Mouse (Mus musculus) G1E-ER4 (cell line): Measurements from ENCODE around the gene Dpp6. TPM values are rescaled to one million over a fixed set of nuclear protein-coding genes. Genes with fewer than 3 reads are reported as not detected.

Source experiments
- GATA1 ChIP-seq: IDR thresholded peaks from one replicate; pipeline ENCODE4 v1.8.0; 2012; ENCODE audit warnings: low read length, inconsistent platforms
- polyA plus RNA-seq: library from polyadenylated mRNA; stranded (reverse); fragments of >175 nt; gene quantifications from 2 replicates; pipeline ENCODE4 v1.2.3, GENCODE M21; 2012

Gene Dpp6
- polyA plus RNA-seq, 1 experiment = not detected

DNA sequence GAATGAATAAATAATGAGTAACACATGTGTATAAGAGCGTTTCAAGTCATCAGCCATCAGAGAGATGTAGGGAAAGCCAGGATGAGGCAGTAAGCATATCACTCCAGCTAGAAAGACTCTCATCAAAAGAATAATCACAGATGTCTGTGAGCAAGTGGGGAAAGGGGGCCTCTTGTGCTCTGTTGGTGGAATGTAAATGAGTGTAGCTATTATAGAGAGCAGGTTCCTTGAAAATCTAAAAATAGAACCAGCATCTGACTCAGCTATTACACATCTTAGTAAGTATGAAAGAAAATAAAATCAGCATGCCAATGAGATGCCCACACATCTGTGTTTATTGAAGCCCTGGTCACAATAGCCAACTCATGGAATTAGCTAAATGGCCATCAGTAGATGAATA, 264.3 kb downstream of the Dpp6 start:
- TF ChIP-seq GATA1 = no peak

DNA sequence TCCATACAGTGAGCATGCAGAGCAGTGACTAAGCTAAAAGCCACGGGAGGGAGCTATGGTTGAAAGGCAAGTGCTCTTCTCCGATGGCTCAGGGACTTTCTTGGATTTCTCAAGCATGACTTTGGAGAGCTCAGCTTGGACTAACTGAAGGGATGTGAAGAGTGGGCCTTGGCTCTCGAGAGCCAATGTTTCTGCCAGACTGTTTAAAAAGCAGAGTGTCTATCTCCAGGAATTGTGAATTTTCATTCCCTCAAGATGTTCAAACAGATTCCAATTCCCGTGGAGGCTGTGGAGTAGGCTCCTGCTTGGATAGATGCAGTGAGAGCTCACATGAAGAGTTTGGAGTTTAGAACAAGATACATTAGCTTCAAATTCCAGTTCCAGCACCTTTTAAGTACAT, 266.8 kb downstream of the Dpp6 start:
- TF ChIP-seq GATA1 = no peak

DNA sequence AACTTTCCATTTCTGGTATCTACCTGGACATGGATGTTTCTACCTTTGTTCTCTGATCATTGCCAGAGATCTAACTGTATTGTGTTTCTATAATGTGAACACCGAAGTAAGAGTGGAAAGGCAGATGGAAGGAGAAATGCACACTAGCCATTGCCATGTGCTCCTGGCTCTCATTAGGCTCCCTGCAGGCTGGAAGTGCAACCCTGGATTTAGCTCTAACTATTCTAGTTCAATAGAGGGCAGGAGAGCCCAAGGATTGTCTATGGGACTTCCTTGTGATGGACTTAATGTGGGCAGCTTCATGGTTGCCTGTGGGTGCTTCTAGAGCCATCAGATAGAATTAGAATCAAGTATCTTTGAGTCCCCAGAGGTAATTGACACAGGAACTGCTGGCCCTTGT, 291.2 kb downstream of the Dpp6 start:
- no peak for TF ChIP-seq GATA1

DNA sequence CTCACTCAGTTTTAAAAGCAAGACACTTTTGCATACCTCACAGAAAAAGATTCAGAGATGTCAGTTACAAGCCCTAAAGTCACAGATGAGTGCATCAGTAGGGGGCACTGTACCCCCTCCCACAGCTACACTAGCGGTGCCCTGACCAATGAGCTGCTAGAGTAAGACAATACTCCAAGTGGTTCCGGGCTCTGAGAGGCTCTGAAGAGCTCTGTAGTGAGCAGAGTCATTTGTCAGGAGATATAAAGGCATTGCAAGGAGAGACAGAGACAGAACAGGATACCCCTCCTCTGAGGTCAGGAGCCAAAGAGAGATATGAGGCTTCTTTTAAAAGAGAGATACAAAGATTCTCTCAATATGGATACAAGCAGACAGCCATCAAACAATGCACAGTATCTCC, 305.5 kb downstream of the Dpp6 start:
- no peak for TF ChIP-seq GATA1

DNA sequence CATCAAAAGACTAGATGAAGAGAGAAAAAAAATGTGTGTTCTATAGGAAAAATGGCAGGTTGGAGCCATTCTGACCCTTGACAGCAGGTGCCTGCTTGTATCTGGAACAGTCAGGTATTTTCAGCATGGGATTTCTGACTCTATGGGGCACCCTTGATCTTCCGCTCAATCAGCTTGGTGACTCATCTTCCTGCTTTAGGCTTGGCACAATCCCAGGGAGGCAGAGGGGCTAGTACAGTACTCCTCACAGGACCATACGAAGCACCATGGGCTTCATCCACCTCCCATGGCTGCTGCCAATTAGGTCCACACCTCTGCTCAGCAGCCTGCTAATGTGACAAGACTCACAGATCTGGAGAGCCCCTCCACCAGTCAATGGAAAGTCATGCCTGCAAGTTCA, 305.9 kb downstream of the Dpp6 start:
- no peak for TF ChIP-seq GATA1

DNA sequence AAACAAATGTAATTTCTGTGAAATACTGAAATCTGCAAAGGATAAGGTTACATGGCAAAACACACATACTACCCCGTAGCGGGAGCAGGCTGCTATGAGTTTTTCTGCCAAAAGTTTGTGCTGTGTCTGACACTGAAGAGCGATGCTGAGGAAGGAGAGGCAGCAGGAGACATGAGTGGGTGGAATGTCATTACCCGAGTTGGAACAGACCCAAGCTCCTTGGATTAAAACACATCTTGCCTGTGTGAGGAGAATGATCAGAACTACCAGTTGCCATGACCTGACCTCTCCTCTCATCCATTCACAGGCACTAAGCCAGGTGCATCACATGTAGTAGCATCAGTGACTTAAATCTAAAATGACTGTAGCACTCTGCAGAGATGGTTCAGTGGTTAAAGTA, 309.0 kb downstream of the Dpp6 start:
- TF ChIP-seq GATA1 = no peak

DNA sequence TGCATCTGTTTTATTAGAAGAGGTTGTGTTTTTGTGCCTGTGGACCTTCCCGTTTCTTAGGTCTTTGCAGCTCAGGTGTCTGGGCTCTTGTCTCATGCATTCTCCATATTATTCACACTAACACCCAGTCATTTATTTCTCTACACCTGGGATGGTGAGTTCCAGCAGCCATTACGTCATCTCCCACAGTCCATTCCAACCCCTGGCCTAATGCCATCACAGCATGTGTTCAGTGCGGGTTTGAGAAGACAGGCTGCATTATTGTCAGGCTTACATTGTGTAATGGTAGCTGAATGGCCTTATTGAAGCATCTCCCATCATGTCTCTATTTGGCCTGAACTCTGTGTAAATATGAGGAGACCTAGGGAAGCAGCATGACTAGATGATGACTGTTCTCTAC, 316.2 kb downstream of the Dpp6 start:
- TF ChIP-seq GATA1 = no peak

DNA sequence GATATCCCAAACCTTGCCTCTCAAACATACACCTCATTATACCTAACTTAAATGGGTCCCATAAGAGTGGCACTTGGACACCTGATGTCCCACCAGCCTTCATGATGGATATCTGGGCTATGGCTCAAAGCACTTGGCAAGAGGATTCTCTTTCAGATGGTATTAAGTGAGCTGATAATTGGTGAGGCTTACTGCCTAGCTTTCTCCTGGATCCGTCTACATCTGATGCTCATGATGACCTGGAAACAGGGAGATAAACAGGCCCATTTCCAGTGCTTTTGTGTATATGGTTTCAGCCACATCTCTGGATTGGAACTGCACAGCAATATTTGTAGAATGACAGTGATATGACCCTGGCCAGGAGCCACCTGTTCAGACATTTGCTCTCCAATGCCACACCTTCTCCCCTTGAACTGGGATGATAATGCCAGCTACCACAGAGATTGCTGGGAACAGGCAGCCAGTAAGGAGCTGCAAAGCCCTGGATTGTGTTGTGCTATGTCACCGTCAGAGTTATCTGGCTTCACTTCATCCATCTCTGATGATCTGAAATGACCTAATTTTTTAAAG, 317.5 kb downstream of the Dpp6 start:
- TF ChIP-seq GATA1 = no peak

DNA sequence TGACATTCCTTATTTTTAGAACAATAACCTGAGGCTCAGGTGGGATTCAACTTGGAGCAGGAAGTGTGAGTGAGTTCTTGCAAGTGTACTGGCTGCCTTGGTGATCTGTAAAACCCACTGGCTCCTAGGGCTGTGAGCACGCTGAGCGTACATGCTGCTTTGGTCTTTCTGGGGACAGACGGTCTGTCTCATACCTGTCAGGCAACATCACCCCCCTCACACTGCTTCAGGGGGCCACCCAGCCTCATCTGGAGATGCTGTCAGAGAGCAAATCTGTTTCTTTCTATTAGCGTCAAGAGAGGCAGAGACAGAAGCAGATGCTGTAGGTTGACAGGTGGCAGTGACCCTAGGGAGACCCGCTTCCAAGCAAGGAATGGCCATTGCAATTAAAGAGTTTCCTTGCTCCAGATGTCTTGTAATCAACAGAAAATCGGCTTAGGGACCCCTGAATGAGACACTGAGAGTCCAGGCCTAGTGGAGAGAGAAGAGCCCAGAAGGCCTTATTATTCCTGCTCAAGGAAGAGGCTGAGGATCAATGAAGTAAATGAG, 330.5 kb downstream of the Dpp6 start:
- TF ChIP-seq GATA1 = no peak

DNA sequence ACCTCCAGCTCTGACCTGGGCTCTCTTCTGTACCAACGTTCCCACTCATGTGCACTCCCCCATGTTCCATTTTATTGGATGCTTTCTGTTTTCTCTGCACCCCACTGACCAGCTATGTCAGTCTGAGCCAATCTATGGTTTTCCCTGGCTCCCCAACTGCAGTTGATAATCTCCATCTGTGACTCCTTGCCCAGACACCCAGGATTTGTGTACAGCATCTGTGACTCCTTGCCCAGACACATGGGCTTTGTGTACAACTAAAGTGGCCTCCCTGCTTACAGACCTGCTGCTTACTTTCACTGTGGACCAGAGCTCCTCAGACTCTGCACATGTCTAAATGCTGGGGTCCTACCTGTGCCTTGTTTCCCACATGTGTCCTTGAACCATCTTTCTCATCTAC, 334.0 kb downstream of the Dpp6 start:
- TF ChIP-seq GATA1 = no peak

DNA sequence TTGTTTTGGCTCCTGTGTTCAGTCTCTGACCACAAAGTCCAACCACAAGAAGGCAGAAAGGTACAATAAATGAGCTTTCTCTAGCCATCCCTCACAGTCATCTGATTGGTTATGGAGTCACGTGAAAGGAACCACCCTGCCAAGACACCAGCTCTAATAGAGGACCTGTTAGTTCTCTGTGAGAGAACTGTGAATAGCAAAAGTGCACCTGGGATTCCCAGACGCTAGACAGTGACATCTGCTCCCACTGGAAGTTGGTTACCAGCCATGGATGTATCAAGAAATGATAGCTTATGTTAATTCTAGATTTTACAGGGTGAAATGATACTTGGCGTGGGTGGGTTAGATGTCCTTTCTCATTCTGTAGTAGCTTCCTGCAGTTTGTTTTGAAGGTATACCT, 338.7 kb downstream of the Dpp6 start:
- no peak for TF ChIP-seq GATA1

DNA sequence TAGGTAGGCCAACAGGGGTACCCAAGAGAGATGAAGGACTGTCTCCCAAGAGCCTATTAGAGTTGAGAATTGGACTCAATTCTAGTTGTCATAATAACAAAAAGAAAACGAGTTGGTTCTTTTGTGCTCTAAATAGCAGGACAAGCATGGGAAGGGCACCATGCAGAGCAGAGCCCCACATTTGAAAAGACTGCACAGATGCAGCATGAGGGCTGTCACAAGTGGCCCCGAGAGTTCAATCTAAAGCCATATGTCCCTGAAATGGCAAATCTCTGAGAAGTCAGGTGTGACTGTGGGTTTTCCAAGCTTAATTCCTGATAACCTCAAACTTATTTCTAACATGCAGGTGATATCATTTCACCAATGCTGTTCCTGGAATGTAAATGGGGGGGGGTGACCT, 339.4 kb downstream of the Dpp6 start:
- no peak for TF ChIP-seq GATA1

DNA sequence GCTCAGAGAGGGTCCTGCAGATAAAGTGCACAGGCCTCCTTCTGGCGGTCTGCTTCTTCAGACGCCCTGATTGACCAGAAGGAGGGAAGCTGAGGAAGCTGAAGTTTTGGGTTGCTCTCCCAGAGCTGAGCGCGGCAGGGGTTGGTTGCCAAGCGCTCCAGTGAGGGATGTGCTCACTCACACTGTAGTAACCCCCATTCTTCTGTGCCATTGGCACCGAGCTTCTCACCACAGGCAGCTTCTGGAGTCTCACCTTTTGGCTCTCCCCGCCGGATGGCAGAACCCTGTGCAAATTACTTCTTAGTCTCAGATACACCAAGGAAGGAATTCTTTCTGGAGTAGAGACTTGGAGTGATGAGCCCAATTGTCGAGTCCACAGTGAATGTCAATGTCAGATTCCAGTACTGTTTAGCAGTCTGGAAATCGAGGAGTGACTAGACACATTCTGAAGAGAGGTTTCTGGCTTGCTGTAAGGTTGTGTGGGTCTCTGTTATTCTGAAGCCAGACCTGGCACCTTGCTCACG, 344.2 kb downstream of the Dpp6 start:
- no peak for TF ChIP-seq GATA1

DNA sequence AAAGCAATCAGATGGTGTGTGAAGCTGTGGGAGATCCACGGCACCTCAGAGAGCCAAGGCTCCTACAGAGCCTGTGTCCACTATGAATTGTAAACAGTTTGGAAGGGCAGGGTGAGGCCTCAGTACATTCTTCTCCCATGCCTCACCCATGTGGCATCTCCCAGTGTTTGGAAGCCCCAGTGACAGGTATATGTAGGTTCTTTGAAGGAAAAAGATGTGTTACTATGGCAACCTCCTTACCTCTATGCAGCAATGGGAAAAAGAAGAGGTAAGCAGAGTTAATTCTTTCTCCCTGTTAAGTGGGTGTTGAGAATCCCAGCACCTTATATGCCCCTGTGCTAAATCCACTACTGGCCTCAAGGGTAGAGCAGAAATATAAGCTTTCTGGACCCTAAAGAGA, 351.5 kb downstream of the Dpp6 start:
- TF ChIP-seq GATA1 = no peak

DNA sequence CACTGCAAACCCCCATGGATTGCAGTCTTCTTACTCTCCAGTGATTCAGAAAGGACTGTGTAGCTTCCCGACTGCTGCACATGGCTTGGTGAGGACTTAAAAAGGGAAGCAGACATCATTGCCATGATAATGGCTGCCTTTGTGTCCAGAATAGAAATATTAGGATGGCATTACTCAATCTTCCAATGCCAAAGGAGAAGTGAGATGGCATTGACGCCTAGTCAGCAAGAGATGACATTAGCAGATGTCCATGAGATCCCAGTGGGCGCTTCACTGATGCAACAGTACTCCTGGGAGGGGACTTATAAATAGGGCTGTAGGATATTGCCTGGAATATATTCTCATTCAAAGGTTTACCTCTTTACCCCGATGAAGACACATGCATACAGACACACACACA, 368.0 kb downstream of the Dpp6 start:
- no peak for TF ChIP-seq GATA1

DNA sequence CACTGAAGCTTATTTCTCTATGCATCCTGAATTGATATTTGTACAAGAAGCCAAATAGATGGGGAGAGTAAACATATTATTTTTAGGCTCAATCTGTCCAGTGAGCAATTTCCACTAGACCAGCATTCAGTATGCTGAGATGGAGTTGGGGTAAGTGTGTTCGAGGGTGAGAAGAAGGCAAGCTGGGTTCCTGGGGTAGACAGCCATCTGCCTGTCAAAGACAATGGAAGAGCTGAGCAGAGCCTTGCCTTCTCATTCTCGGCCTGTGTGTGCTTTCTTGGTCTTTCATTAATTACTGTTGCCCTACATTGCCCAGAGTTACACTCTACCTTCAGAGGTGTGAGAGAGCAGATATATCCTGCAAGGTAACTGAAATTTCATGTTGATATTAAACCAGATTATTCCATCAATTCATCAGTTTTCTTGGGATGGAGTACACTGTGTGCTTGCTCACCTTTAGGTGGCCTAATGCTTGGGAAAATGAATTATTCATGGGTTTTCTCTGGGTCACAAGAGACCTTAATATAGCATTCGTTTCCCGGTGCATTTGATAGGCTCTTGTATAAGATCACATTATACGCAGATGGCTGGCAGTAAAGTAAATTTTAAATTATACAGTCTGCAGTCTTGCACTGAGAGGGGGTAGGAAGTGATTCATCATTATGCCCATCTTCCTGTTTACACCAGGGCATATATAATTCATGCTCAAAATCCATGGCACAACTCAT, 374.4 kb downstream of the Dpp6 start:
- TF ChIP-seq GATA1 = no peak

DNA sequence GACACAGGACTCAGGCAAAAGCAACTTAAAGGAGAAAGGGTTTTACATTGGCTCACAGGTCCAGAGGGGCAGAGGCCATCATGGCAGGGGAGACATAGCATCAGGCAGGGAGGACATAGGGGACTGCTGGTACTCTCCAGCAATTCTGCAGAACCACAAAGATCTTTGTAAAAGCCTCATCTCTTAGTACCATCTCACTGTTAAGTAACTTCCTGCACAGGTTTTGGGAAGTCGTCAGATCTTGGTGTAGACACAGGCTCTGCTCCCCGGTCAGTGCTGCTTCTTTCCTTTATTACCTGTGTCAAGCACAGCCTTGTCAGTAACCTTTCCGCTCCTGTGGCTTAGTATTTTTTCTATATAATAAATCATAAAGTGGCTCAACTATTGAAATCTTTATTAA, 377.2 kb downstream of the Dpp6 start:
- no peak for TF ChIP-seq GATA1
